Mouse (Mus musculus) heart, postnatal 0 days (tissue): ENCODE data around the gene Fam189a1. TPM values are rescaled to one million over a fixed set of nuclear protein-coding genes. Genes with fewer than 3 reads are reported as not detected.

Experiments used
- ATAC-seq: fragments of 200-750 bp; cut with Nextera tagmentation; 2 replicates; pipeline ENCODE4 v1.8.0; 2017; ENCODE audit warnings: low read depth, moderate number of reproducible peaks, moderate library complexity; ENCODE audit not compliant: insufficient read depth
- DNase-seq: peaks from one replicate; pipeline ENCODE4 v3.0.0-alpha.2; 2016; ENCODE audit warnings: low spot score
- H3K27ac ChIP-seq: fragments of 300-500 bp; sonication (generic); 2 replicates; pipeline ENCODE4 v1.5.1; 2014; ENCODE audit warnings: low read depth, mild to moderate bottlenecking
- H3K27me3 ChIP-seq: fragments of 300-500 bp; sonication (generic); 2 replicates; pipeline ENCODE4 v1.6.1; 2014; ENCODE audit warnings: low read length, mixed read lengths; ENCODE audit not compliant: control insufficient read depth, insufficient read depth
- H3K36me3 ChIP-seq: fragments of 300-500 bp; sonication (generic); replicated peaks from 2 replicates; pipeline ENCODE4 v1.6.1; 2014; ENCODE audit warnings: low read length, mixed read lengths; ENCODE audit not compliant: control insufficient read depth, insufficient read depth
- H3K4me1 ChIP-seq: fragments of 300-500 bp; sonication (generic); 2 replicates; pipeline ENCODE4 v1.6.1; 2014; ENCODE audit warnings: antibody characterized with exemption; ENCODE audit not compliant: control insufficient read depth, insufficient read depth
- H3K4me2 ChIP-seq: fragments of 300-500 bp; sonication (generic); 2 replicates; pipeline ENCODE4 v1.6.1; 2014; ENCODE audit warnings: low read depth, mild to moderate bottlenecking, low read length, moderate library complexity
- H3K4me3 ChIP-seq: fragments of 300-500 bp; sonication (generic); 2 replicates; pipeline ENCODE4 v1.5.1; 2014; ENCODE audit warnings: low read depth, low read length
- H3K9ac ChIP-seq: fragments of 300-500 bp; sonication (generic); replicated peaks from 2 replicates; pipeline ENCODE4 v1.6.1; 2014; ENCODE audit warnings: low read depth, low read length, mixed read lengths
- H3K9me3 ChIP-seq: fragments of 300-500 bp; sonication (generic); replicated peaks from 2 replicates; pipeline ENCODE4 v1.6.1; 2016; ENCODE audit warnings: low read length; ENCODE audit not compliant: control insufficient read depth
- CTCF ChIP-seq: IDR thresholded peaks from 2 replicates; pipeline ENCODE4 v1.5.1; 2016; ENCODE audit warnings: antibody characterized with exemption, control low read depth, low read depth
- EP300 ChIP-seq: IDR thresholded peaks from 2 replicates; pipeline ENCODE4 v1.6.1; 2016; ENCODE audit warnings: antibody characterized with exemption, low read depth
- WGBS: fragments of 180-500 bp; shearing (Covaris S2); extraction: QIAGEN DNeasy Blood & Tissue Kit; methylation state at CpG from one replicate; pipeline ENCODE4 v1.1.7; 2014; 5-methylcytosine and 5-hydroxymethylcytosine counted together
- polyA plus RNA-seq: library from polyadenylated mRNA; unstranded; fragments of >200 nt; fragmentation: Nextera tagmentation; extraction: Ambion mirVana; gene quantifications from 2 replicates; pipeline ENCODE4 v1.2.1, GENCODE M21; 2015
- total RNA-seq: library from RNA; depleted of rRNA; stranded (reverse); fragments of >200 nt; gene quantifications from 2 replicates; pipeline ENCODE4 v1.2.3, GENCODE M21; 2014; ENCODE audit warnings: low replicate concordance

The Fam189a1 gene
- total and polyA plus RNA-seq, 2 experiments from 2014 or later = 0.11 to 0.42 TPM

DNA sequence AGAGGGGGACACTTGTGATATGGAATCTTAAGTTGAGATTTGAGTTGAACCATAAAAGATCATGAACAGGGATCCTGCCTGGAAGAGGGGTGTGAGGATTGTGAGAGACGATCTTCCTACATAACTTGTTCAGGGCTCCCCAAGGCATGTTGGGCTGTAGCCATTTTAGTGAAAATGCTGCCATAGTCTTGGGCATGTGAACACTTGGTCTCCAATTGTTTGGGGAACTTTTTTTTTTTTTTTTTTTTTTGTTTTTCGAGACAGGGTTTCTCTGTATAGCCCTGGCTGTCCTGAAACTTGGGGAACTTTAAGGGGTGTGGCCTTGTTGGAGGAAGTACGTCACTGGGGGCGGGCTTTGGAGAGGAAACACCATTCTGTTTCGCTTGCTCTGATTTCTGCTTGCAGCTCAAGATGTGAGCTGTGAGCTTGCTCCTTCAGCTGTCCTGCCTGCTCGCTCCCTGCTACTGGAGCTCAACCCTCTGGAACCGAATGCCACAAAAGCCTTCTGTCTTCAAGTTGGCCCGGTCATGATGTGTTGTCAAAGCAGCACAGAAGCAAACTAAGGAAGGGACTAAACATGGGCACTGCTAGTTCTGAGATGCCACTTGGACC lies 385.5 kb downstream of the Fam189a1 start:
- no peak for TF ChIP-seq EP300
- TF ChIP-seq CTCF = no peak
- H3K9ac ChIP-seq = no peak overlapping the region
- H3K4me1 ChIP-seq = no peaks in the 10 kb centered on the region
- H3K9me3 ChIP-seq = no peaks in the 10 kb centered on the region
- H3K36me3 ChIP-seq = no peaks in the 10 kb centered on the region
- no peaks in the 10 kb centered on the region for H3K27me3 ChIP-seq
- no peak overlapping the region for H3K27ac ChIP-seq
- WGBS = 77% methylated on average over 8 of the region's 8 CpGs
- DNase-seq (no peak), ATAC-seq (no peak)
- no peak overlapping the region for H3K4me2 ChIP-seq
- H3K4me3 ChIP-seq = no peak overlapping the region

DNA sequence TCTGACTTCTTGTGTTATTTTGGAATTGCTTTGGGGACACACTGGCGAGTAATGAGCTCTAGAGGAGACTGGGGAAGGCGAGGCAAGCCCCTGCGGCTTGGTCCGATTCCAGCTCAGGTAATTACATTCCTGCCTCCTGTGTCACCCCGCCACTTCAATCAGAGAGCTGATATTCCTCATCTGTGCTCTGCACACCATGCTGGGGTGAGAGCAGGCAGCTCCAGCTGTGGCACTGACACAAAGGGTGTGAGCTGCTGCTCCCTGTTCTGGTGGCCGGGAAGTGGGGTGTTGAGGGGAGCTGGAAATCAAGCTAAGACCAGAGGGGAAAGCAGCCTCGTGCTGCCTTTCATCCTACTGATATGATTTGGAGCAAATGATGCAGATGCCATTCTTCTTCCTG lies 386.6 kb downstream of the Fam189a1 start:
- Histone ChIP-seq H3K27ac (no peak overlapping the region), H3K9me3 (no peaks in the 10 kb centered on the region), H3K4me1 (no peaks in the 10 kb centered on the region), H3K4me2 (no peak overlapping the region), H3K36me3 (no peaks in the 10 kb centered on the region), H3K4me3 (no peak overlapping the region), H3K9ac (no peak overlapping the region), H3K27me3 (no peaks in the 10 kb centered on the region)
- TF ChIP-seq CTCF (no peak), EP300 (no peak)
- 36% methylated on average over 7 of the region's 7 CpGs for WGBS
- DNase-seq = no peak
- no peak for ATAC-seq

GRCm38 (mm10) chr7:64765595-64765994 lies 390.8 kb downstream of the Fam189a1 start:
- Histone ChIP-seq H3K4me1 (no peaks in the 10 kb centered on the region), H3K4me3 (no peak overlapping the region), H3K9me3 (no peaks in the 10 kb centered on the region), H3K27ac (no peak overlapping the region), H3K27me3 (no peaks in the 10 kb centered on the region), H3K9ac (no peak overlapping the region), H3K4me2 (no peak overlapping the region), H3K36me3 (no peaks in the 10 kb centered on the region)
- 65% methylated on average over 3 of the region's 3 CpGs for WGBS
- ATAC-seq = no peak
- DNase-seq = no peak
- TF ChIP-seq CTCF (no peak), EP300 (no peak)

GRCm38 (mm10) chr7:64755141-64755540 lies 401.2 kb downstream of the Fam189a1 start:
- Histone ChIP-seq H3K4me3 (no peak overlapping the region), H3K36me3 (no peaks in the 10 kb centered on the region), H3K4me2 (no peak overlapping the region), H3K4me1 (no peaks in the 10 kb centered on the region), H3K9ac (no peak overlapping the region), H3K27me3 (no peaks in the 10 kb centered on the region), H3K9me3 (no peaks in the 10 kb centered on the region), H3K27ac (no peak overlapping the region)
- TF ChIP-seq CTCF = no peak
- TF ChIP-seq EP300 = no peak
- ATAC-seq = no peak
- DNase-seq = no peak
- 73% methylated on average over 7 of the region's 7 CpGs for WGBS

DNA sequence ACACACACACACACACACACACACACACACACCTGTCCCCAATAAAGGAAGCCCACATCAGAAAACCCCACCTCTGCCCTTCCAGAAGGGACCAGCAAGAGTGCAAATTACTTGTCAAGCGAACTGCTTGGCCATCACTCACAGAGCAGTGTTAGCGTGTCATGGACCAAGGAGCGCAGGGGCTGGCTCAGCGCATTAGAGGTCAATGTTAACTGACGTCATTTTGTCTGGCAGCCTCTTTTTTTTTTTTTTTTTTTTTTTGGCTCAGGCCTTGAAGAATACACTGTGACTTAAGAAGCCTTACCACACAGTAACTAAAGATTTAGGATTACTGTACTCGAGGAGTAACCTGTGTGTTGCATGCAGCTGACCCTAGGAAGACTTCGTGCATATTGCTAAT lies 402.2 kb downstream of the Fam189a1 start:
- Histone ChIP-seq H3K27me3 (no peaks in the 10 kb centered on the region), H3K4me2 (no peak overlapping the region), H3K9me3 (no peaks in the 10 kb centered on the region), H3K27ac (no peak overlapping the region), H3K4me1 (no peaks in the 10 kb centered on the region), H3K9ac (no peak overlapping the region), H3K4me3 (no peak overlapping the region), H3K36me3 (no peaks in the 10 kb centered on the region)
- WGBS = 66% methylated on average over 7 of the region's 7 CpGs
- DNase-seq (no peak), ATAC-seq (no peak)
- TF ChIP-seq EP300 (no peak), CTCF (no peak)

- TF ChIP-seq EP300 = no peak
- H3K9me3 ChIP-seq = no peaks in the 10 kb centered on the region
- no peaks in the 10 kb centered on the region for H3K36me3 ChIP-seq
- no peaks in the 10 kb centered on the region for H3K27me3 ChIP-seq
- no peak overlapping the region for H3K27ac ChIP-seq
- H3K4me2 ChIP-seq = no peak overlapping the region
- H3K4me1 ChIP-seq = no peaks in the 10 kb centered on the region
- DNase-seq (no peak), ATAC-seq (no peak)
- no peak overlapping the region for H3K4me3 ChIP-seq
- 77% methylated on average over 6 of the region's 6 CpGs for WGBS
- H3K9ac ChIP-seq = no peak overlapping the region
These were observed 402.7 kb downstream of the Fam189a1 start for GRCm38 (mm10) chr7:64753678-64754077.
